Mouse (Mus musculus): ENCODE data around the gene Tcirg1. TPM values are rescaled to one million over a fixed set of nuclear protein-coding genes. Genes with fewer than 3 reads are reported as not detected.

Tcirg1 gene
- polyA plus RNA-seq, 1 experiment from 2014 or later, result 42.8 TPM

GRCm38 (mm10) chr19:3875045-3875444, 31.9 kb downstream of the Tcirg1 start:
- Histone ChIP-seq H3K4me1 (replicated peaks; ENCODE audit: control insufficient read depth, insufficient read depth, low read length) (no peaks in the 10 kb centered on the region), H3K4me3 (ENCODE audit: low read depth, low read length) (no peak overlapping the region), H3K9ac (ENCODE audit: low read depth, low read length) (no peak overlapping the region), H3K36me3 (ENCODE audit: control insufficient read depth, insufficient read depth, low read length) (0 out of 2 replicates have a peak, but pooled peaks cover 2% of the 10 kb centered on the region), H3K9me3 (ENCODE audit: control insufficient read depth, low read length) (no peaks in the 10 kb centered on the region), H3K27me3 (replicated peaks; ENCODE audit: control insufficient read depth, insufficient read depth, low read length) (no peaks in the 10 kb centered on the region), H3K27ac (ENCODE audit: low read depth, low read length) (no peak overlapping the region), H3K4me2 (no peak overlapping the region)
- ATAC-seq (replicated peaks; ENCODE audit: low FRiP score), result no peak
- WGBS, result 88% methylated on average over 7 of the region's 7 CpGs
- DNase-seq (ENCODE audit: low spot score), result no peak

GRCm38 (mm10) chr19:3872373-3872772, 34.6 kb downstream of the Tcirg1 start:
- H3K4me2 ChIP-seq, result no peak overlapping the region
- no peaks in the 10 kb centered on the region for H3K9me3 ChIP-seq (ENCODE audit: control insufficient read depth, low read length)
- no peak overlapping the region for H3K4me3 ChIP-seq (ENCODE audit: low read depth, low read length)
- DNase-seq (ENCODE audit: low spot score) (no peak), ATAC-seq (replicated peaks; ENCODE audit: low FRiP score) (no peak)
- no peak overlapping the region for H3K9ac ChIP-seq (ENCODE audit: low read depth, low read length)
- 0 out of 2 replicates have a peak, but pooled peaks cover 2% of the 10 kb centered on the region for H3K36me3 ChIP-seq (ENCODE audit: control insufficient read depth, insufficient read depth, low read length)
- H3K4me1 ChIP-seq (replicated peaks; ENCODE audit: control insufficient read depth, insufficient read depth, low read length), result no peaks in the 10 kb centered on the region
- no peaks in the 10 kb centered on the region for H3K27me3 ChIP-seq (replicated peaks; ENCODE audit: control insufficient read depth, insufficient read depth, low read length)
- 82% methylated on average over 4 of the region's 4 CpGs for WGBS
- no peak overlapping the region for H3K27ac ChIP-seq (ENCODE audit: low read depth, low read length)

DNA sequence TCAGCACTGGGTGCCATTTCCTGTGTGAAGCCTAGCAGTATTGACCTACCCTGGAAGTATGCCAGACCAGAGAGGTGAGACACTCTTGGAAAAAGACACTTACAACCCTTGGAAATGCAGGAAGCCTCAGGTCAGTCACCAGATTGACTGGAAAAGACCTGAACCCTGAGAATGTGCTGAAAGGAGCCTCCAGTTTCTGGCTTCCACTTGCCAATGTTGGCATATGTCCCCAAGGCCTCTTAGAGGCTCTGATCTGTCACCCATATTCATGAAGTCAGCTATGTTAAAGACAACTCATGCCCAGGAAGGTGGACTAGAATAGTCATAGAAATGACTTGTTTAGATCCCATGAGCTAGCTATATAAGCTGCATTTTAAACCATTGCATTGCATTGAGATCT, 35.5 kb downstream of the Tcirg1 start:
- no peak overlapping the region for H3K4me3 ChIP-seq (ENCODE audit: low read depth, low read length)
- DNase-seq (ENCODE audit: low spot score) (no peak), ATAC-seq (replicated peaks; ENCODE audit: low FRiP score) (no peak)
- H3K4me2 ChIP-seq, result no peak overlapping the region
- H3K27ac ChIP-seq (ENCODE audit: low read depth, low read length), result no peak overlapping the region
- no peaks in the 10 kb centered on the region for H3K9me3 ChIP-seq (ENCODE audit: control insufficient read depth, low read length)
- peaks cover 5% of the 10 kb centered on the region; the same call in 1 of the 2 replicates for H3K36me3 ChIP-seq (ENCODE audit: control insufficient read depth, insufficient read depth, low read length)
- no peaks in the 10 kb centered on the region for H3K4me1 ChIP-seq (replicated peaks; ENCODE audit: control insufficient read depth, insufficient read depth, low read length)
- no peaks in the 10 kb centered on the region for H3K27me3 ChIP-seq (replicated peaks; ENCODE audit: control insufficient read depth, insufficient read depth, low read length)
- H3K9ac ChIP-seq (ENCODE audit: low read depth, low read length), result no peak overlapping the region

GRCm38 (mm10) chr19:3868290-3868689, 38.6 kb downstream of the Tcirg1 start:
- DNase-seq (ENCODE audit: low spot score) (no peak), ATAC-seq (replicated peaks; ENCODE audit: low FRiP score) (no peak)
- 93% methylated on average over 1 of the region's 1 CpGs for WGBS
- no peak overlapping the region for H3K4me3 ChIP-seq (ENCODE audit: low read depth, low read length)
- no peak overlapping the region for H3K9ac ChIP-seq (ENCODE audit: low read depth, low read length)
- no peaks in the 10 kb centered on the region for H3K4me1 ChIP-seq (replicated peaks; ENCODE audit: control insufficient read depth, insufficient read depth, low read length)
- H3K27me3 ChIP-seq (replicated peaks; ENCODE audit: control insufficient read depth, insufficient read depth, low read length), result no peaks in the 10 kb centered on the region
- no peak overlapping the region for H3K4me2 ChIP-seq
- no peaks in the 10 kb centered on the region for H3K9me3 ChIP-seq (ENCODE audit: control insufficient read depth, low read length)
- H3K36me3 ChIP-seq (ENCODE audit: control insufficient read depth, insufficient read depth, low read length), result peaks cover 9% of the 10 kb centered on the region; the same call in 1 of the 2 replicates
- H3K27ac ChIP-seq (ENCODE audit: low read depth, low read length), result no peak overlapping the region

- Histone ChIP-seq H3K27ac (ENCODE audit: low read depth, low read length) (no peak overlapping the region), H3K9ac (ENCODE audit: low read depth, low read length) (no peak overlapping the region), H3K36me3 (ENCODE audit: control insufficient read depth, insufficient read depth, low read length) (peaks cover 9% of the 10 kb centered on the region; the same call in 1 of the 2 replicates), H3K4me2 (no peak overlapping the region), H3K9me3 (ENCODE audit: control insufficient read depth, low read length) (no peaks in the 10 kb centered on the region), H3K4me3 (ENCODE audit: low read depth, low read length) (no peak overlapping the region), H3K4me1 (replicated peaks; ENCODE audit: control insufficient read depth, insufficient read depth, low read length) (peaks cover 4% of the 10 kb centered on the region; the same call in 1 of the 2 replicates), H3K27me3 (replicated peaks; ENCODE audit: control insufficient read depth, insufficient read depth, low read length) (no peaks in the 10 kb centered on the region)
- WGBS, result 82% methylated on average over 2 of the region's 2 CpGs
- ATAC-seq (replicated peaks; ENCODE audit: low FRiP score) (no peak), DNase-seq (ENCODE audit: low spot score) (no peak)
Measured at GRCm38 (mm10) chr19:3864960-3865359, 42.0 kb downstream of the Tcirg1 start.

- no peak for DNase-seq (ENCODE audit: low spot score)
- WGBS, result 52% methylated on average over 2 of the region's 2 CpGs
- Histone ChIP-seq H3K27ac (ENCODE audit: low read depth, low read length) (no peak overlapping the region), H3K4me2 (no peak overlapping the region), H3K36me3 (ENCODE audit: control insufficient read depth, insufficient read depth, low read length) (peaks cover 9% of the 10 kb centered on the region; the same call in 1 of the 2 replicates), H3K4me3 (ENCODE audit: low read depth, low read length) (no peak overlapping the region), H3K9ac (ENCODE audit: low read depth, low read length) (no peak overlapping the region), H3K9me3 (ENCODE audit: control insufficient read depth, low read length) (no peaks in the 10 kb centered on the region), H3K4me1 (replicated peaks; ENCODE audit: control insufficient read depth, insufficient read depth, low read length) (peaks cover 4% of the 10 kb centered on the region; the same call in 1 of the 2 replicates), H3K27me3 (replicated peaks; ENCODE audit: control insufficient read depth, insufficient read depth, low read length) (no peaks in the 10 kb centered on the region)
- no peak for ATAC-seq (replicated peaks; ENCODE audit: low FRiP score)
Measured at GRCm38 (mm10) chr19:3862713-3863112, 44.2 kb downstream of the Tcirg1 start.

- H3K9me3 ChIP-seq (ENCODE audit: control insufficient read depth, low read length), result no peaks in the 10 kb centered on the region
- no peak overlapping the region for H3K4me2 ChIP-seq
- DNase-seq (ENCODE audit: low spot score) (no peak), ATAC-seq (replicated peaks; ENCODE audit: low FRiP score) (no peak)
- H3K36me3 ChIP-seq (ENCODE audit: control insufficient read depth, insufficient read depth, low read length), result no peaks in the 10 kb centered on the region
- H3K4me3 ChIP-seq (ENCODE audit: low read depth, low read length), result no peak overlapping the region
- 94% methylated on average over 3 of the region's 3 CpGs for WGBS
- H3K27ac ChIP-seq (ENCODE audit: low read depth, low read length), result no peak overlapping the region
- peaks cover 9% of the 10 kb centered on the region for H3K4me1 ChIP-seq (replicated peaks; ENCODE audit: control insufficient read depth, insufficient read depth, low read length)
- H3K27me3 ChIP-seq (replicated peaks; ENCODE audit: control insufficient read depth, insufficient read depth, low read length), result no peaks in the 10 kb centered on the region
- H3K9ac ChIP-seq (ENCODE audit: low read depth, low read length), result no peak overlapping the region
Measured at GRCm38 (mm10) chr19:3857220-3857619, 49.7 kb downstream of the Tcirg1 start.

DNA sequence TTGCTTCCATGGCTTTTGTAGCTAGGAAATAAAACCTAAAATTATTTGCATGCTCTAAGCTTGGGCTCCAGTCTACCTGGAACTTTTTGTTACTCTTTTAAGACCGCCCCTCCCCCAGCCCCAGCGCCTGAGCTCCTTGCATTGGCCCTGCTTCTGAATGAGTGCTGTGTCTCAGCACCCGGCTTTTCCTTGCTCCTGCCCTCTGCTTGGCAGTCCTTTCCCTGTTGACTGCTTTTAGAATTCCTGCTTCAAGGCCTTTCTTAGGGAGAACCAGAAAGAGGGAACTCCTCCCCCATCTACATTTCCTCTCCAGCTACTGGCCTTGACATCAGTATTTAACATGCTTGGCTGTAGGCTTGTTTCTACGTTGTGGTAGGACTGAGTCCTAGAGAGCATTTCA, 51.3 kb downstream of the Tcirg1 start:
- Histone ChIP-seq H3K4me2 (peak overlapping the region; percentile 5), H3K27ac (ENCODE audit: low read depth, low read length) (no peak overlapping the region), H3K36me3 (ENCODE audit: control insufficient read depth, insufficient read depth, low read length) (no peaks in the 10 kb centered on the region), H3K4me3 (ENCODE audit: low read depth, low read length) (no peak overlapping the region), H3K27me3 (replicated peaks; ENCODE audit: control insufficient read depth, insufficient read depth, low read length) (no peaks in the 10 kb centered on the region), H3K9ac (ENCODE audit: low read depth, low read length) (no peak overlapping the region), H3K4me1 (replicated peaks; ENCODE audit: control insufficient read depth, insufficient read depth, low read length) (peaks cover 14% of the 10 kb centered on the region), H3K9me3 (ENCODE audit: control insufficient read depth, low read length) (no peaks in the 10 kb centered on the region)
- ATAC-seq (replicated peaks; ENCODE audit: low FRiP score) (no peak), DNase-seq (ENCODE audit: low spot score) (no peak)
- WGBS, result 28% methylated on average over 4 of the region's 4 CpGs

DNA sequence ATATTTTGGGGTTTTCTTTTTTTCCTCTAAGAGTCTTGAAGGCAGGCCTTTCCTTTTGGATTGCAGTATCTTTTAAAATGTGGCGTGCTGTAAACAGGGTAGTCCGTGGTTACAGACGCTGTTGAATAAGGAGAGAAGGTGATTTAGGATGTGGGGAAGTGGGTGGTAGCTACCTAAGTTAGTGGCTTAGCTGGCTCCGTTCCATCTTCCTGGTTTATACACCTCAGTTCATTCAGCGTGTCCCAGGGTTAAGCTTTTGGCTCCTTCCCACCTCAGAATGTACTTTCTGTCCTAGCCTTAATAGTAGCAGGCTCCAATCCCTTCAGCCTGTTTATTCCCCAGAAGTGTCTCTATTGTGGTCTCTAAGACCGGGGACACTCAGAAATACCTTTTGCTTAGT, 51.8 kb downstream of the Tcirg1 start:
- no peaks in the 10 kb centered on the region for H3K9me3 ChIP-seq (ENCODE audit: control insufficient read depth, low read length)
- ATAC-seq (replicated peaks; ENCODE audit: low FRiP score) (no peak), DNase-seq (ENCODE audit: low spot score) (no peak)
- no peak overlapping the region for H3K9ac ChIP-seq (ENCODE audit: low read depth, low read length)
- H3K4me3 ChIP-seq (ENCODE audit: low read depth, low read length), result no peak overlapping the region
- H3K36me3 ChIP-seq (ENCODE audit: control insufficient read depth, insufficient read depth, low read length), result no peaks in the 10 kb centered on the region
- H3K27me3 ChIP-seq (replicated peaks; ENCODE audit: control insufficient read depth, insufficient read depth, low read length), result no peaks in the 10 kb centered on the region
- H3K4me1 ChIP-seq (replicated peaks; ENCODE audit: control insufficient read depth, insufficient read depth, low read length), result peaks cover 17% of the 10 kb centered on the region
- peak overlapping the region; percentile 5 for H3K4me2 ChIP-seq
- H3K27ac ChIP-seq (ENCODE audit: low read depth, low read length), result no peak overlapping the region
- WGBS, result 67% methylated on average over 6 of the region's 6 CpGs
